Mouse (Mus musculus): Measurements from ENCODE around the gene Prkaca. TPM values are rescaled to one million over a fixed set of nuclear protein-coding genes. Genes with fewer than 3 reads are reported as not detected.

The Prkaca gene
- total RNA-seq (2022) = 100 to 1,000 TPM; 144 to 161 (median 159) TPM

- DNase-seq (ENCODE audit: low spot score in 2 of 2) = peak; percentile 96 to 98
Observed at GRCm38 (mm10) chr8:83972150-83973120, at the start of gene Prkaca. Gene Prkaca, plus strand, starts transcription at chr8:83972993.

- no peak for DNase-seq (ENCODE audit: low spot score in 2 of 2)
Observed at GRCm38 (mm10) chr8:83924585-83924984, 48.2 kb upstream of the Prkaca start.

DNA sequence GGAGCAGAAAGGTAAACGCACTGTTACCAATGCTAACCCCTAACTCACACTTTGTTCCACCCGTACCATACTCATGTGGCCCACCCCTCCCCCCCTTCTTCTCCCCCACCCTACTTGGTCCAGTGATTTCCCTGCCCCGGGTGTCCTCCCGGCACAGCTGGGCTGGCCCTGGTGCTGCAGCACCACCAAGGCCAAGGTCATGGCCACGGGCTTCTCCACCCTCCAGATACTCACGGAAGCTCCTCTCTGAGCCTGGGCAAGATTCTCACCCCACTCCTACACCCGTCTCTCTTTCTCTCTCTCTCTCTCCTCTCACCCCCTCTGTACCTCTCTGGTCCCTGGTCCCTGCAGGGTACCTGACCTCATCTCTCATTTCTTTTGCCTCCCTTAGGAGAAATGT, 46.5 kb upstream of the Prkaca start:
- no peak for DNase-seq (ENCODE audit: low spot score in 2 of 2)

GRCm38 (mm10) chr8:83934222-83934621, 38.6 kb upstream of the Prkaca start:
- no peak for DNase-seq (ENCODE audit: low spot score in 2 of 2)

DNA sequence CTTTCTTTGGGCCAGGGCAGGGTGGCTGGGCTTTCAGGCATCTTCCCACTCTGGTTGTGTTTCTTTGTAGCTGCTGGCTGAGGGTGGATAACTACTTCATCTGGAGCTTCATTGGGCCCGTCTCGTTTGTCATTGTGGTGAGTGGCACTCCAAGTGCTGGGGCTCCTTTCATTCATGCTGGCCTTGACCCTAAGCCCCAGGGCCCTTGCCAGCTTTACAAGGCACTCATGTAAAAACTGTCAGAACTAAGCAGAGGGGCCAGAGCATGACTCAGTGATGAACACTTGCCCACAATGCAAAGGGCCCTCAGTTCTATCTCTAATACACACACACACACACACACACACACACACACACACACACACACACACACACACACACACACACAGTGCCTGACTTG, 37.8 kb upstream of the Prkaca start:
- DNase-seq (ENCODE audit: low spot score in 2 of 2) = no peak

DNA sequence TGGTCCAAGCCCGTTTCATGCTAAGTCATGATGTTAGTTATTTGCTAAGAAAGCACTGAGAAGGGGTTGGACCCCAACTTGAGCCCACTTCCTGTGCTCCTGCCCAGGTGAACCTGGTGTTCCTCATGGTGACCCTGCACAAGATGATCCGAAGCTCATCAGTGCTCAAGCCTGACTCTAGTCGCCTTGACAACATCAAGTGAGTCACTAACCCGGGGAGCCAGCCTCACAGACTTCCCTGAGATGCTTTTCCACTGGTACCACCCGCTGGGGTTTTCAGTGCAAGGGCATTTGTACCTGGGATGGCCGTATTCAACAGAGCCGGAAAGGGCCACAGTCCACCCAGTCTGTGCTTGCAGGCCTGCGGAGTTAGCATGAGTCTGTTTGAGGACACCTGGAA, 37.4 kb upstream of the Prkaca start:
- DNase-seq (ENCODE audit: low spot score in 2 of 2) = no peak

- DNase-seq (ENCODE audit: low spot score in 2 of 2) = no peak
Observed at GRCm38 (mm10) chr8:83937645-83938044, 35.1 kb upstream of the Prkaca start.

- no peak for DNase-seq (ENCODE audit: low spot score in 2 of 2)
Observed at GRCm38 (mm10) chr8:83938330-83938729, 34.5 kb upstream of the Prkaca start.

- DNase-seq (ENCODE audit: low spot score in 2 of 2) = no peak
Observed at GRCm38 (mm10) chr8:83941066-83941677, 31.6 kb upstream of the Prkaca start.

DNA sequence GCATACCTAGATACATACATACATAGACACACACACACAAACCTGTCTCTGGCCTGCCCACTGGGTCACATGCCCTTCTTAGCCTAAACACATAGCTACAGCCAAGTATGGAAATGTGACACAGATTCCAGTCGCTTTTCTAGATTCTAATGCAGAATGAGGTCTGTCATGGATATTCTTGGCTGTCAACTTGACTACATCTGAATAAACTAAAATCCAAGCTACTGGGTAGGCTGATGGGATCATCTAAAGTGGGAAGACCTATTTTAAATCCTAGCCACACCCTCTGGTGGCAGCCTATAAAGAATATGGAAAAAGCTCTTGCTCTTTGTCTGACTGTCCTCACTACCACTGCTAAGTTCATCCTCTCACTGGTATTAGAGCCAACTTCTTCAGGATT, 30.3 kb upstream of the Prkaca start:
- DNase-seq (ENCODE audit: low spot score in 2 of 2) = no peak

DNA sequence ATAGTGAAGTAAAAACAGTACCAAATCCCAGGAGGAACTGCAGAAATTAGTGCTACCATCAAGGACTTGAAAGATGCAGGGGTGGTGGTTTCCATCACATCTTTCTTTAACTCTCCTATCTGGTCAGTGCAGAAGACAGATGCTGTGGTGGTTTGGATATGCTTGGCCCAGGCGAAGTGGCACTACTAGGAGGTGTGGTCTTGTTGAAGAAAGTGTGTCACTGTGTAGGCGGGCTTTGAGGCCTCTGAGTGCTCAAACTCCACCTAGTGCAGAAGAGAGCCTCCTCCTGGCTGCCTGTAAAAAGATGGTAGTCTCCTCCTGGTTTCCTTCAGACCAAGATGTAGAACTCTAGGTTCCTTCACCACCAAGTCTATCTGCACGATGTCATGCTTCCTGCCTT, 27.3 kb upstream of the Prkaca start:
- DNase-seq (ENCODE audit: low spot score in 2 of 2) = no peak

DNA sequence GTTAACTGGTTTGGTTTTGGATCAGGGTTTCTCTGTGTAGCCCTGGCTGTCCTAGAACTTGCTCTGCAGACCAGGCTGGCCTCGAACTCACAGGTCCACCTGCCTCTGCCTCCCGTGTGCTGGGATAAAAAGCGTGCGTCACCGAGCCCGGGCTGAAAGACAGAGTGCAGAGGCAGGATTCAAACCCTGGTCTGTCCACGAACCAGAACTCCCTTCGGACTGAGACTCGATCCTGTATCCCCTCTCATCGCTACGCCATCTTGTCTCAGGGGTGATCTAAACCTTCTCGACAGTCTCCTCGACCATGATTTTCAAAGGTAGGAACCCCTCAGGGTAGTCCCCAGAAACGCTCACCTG, 18.1 kb upstream of the Prkaca start:
- DNase-seq (ENCODE audit: low spot score in 2 of 2) = no peak

DNA sequence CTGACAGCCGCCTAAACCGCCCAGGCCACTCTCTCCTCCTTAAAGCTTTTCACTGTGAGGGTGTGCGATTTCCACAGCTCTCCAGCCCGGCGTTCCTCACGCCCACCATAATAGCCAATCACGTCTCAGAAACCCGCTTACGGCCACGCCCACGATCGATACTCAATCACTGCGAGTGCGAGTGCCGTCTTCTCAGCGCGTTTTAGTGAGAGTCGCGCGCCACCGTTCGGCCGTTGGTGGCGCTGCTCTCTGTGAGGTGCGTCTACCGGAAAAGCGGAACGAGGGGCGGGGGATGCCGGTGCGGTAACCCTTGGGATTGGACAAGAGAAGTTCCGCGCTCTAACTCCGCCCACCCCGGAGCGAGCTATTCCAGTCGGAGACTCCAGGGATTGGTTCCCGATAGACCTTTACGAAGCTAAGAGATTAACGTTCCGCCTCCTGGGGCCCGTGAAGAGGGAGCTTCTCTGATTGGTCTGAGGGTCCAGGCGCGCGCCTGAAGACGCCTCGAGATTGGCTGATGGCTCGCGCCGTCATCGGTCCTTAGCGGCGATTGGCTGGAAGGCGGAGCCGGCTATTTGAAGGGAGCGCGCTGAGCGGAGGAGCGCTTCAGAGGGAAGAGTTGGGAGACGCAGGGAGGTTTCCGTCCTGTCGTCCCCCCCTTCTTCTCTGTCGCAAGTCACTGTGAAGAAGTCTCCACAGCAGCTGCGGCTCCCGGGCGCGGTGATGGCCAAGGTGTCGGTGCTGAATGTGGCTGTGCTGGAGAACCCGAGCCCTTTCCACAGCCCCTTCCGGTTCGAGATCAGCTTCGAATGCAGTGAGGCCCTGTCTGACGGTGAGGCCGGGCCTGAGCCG, 17.5 kb upstream of the Prkaca start, which contains the start of the genes Gm10644 and Asf1b:
Gm10644 (minus strand) TSS at position 100 of the 852 bp plus-strand sequence.
Asf1b (plus strand) TSS at position 402 of the 852 bp plus-strand sequence.
- peak; percentile 97 to 98 for DNase-seq (ENCODE audit: low spot score in 2 of 2)

GRCm38 (mm10) chr8:83955958-83956218, 16.9 kb upstream of the Prkaca start:
- no peak for DNase-seq (ENCODE audit: low spot score in 2 of 2)

- DNase-seq (ENCODE audit: low spot score in 2 of 2) = no peak
Observed at GRCm38 (mm10) chr8:83956789-83957188, 16.0 kb upstream of the Prkaca start.

DNA sequence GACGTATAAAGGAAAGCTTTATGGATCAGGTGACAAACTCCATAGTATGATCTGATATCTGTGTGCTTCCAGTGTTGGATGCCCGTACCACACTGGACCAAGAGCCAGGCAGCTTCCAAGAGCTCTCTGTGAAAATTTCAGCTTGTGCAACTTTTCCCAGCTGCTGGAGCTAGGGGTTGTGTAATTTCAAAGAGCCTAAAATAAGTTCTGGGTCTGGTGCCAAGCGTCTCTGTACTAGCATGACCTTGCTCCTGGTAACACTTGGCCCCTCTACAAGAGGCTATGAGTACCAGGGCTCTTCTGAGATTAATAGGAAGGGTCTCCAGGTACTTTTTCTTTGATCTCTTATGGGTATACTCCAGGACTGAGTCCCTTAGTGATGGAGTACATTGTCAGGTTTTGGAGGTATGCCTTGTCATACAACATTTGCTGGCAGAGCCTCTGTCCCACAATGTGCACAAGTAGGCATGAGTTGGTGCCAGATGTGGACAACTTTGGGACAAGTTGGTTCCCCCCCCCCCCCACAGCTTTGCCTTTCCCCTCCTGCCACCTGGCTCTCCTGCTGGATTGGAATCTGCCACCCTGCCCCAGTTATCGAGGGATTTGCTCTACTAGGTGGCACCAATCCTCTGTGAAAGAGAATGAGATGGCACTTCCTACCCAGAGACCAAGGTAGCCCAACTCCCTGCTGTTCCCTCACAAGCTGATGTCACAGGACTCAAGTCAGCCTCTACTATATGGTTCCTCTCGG, 8.6 kb upstream of the Prkaca start:
- DNase-seq (ENCODE audit: low spot score in 2 of 2) = peak; percentile 70 to 72

- DNase-seq (ENCODE audit: low spot score in 2 of 2) = no peak
Observed at GRCm38 (mm10) chr8:83967701-83968100, 5.1 kb upstream of the Prkaca start.

GRCm38 (mm10) chr8:83971121-83971520, 1.7 kb upstream of the Prkaca start:
- no peak for DNase-seq (ENCODE audit: low spot score in 2 of 2)

- no peak for DNase-seq (ENCODE audit: low spot score in 2 of 2)
Observed at GRCm38 (mm10) chr8:83971661-83972060, 1.1 kb upstream of the Prkaca start.

- no peak for DNase-seq (ENCODE audit: low spot score in 2 of 2)
Observed at GRCm38 (mm10) chr8:83973161-83974031, 603 bp downstream of the Prkaca start.

Measured in gastrocnemius, adult 8-10 months (tissue).